Mouse (Mus musculus): ENCODE data around the gene Gna14.

DNA sequence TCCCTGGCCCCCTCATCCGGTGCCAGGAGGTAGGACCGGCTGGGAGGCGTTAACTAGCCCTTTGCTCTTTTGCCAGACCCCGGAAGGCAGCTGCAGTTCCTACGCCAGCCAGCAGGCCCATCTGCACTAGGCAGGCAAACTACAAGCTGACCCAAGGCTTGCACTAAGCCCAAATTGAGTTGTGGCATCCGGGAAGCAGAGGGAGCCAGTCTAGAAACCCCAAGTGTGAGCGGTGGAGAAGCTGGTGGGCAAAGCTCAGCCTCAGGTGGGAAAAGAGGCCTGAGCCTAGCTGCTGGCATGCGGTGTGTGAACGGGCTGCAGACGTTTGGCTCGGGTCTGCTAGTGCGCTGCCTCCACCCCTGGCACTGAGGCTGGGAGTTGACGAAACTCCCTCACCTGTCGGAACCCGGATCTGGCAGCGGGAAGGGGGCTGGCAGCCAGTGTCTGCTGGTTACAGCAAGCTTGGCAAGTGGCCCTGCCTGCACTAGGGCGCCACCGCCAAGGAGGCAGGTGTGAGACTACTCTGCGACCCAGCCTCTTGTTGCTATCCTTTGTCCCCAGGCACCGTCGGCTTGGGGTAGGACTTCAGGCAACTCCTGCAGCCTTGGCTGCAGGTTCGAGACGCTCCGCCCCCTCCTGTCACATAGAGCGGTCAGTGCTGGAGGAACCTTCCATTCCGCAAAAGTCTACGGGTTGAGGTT, at the start of gene Gna14:
- TF ChIP-seq TAL1 (conservative IDR thresholded peaks at IDR 0.05; ENCODE audit: low read depth, low read length) (no peak), CTCF (IDR thresholded peaks at IDR 0.05; ENCODE audit: low read depth, low read length) (no peak), GATA2 (IDR thresholded peaks at IDR 0.05; ENCODE audit: borderline replicate concordance, low read depth, low read length) (no peak), GATA1 (IDR thresholded peaks at IDR 0.05; ENCODE audit: borderline replicate concordance, low read length) (no peak), POLR2AphosphoS5 (IDR thresholded peaks at IDR 0.05; ENCODE audit: insufficient replicate concordance, low read depth, low read length) (no peak)

Measured in G1E (cell line).